Mouse (Mus musculus) embryonic facial prominence, embryonic 13.5 days (tissue): Measurements from ENCODE around the gene Wdr74. TPM values are rescaled to one million over a fixed set of nuclear protein-coding genes. Genes with fewer than 3 reads are reported as not detected.

Experiments used
- ATAC-seq: fragments of 200-750 bp; cut with Nextera tagmentation; 2 replicates; pipeline ENCODE4 v1.8.0; 2017; ENCODE audit warnings: low read depth; ENCODE audit not compliant: insufficient number of reproducible peaks, insufficient read depth, low FRiP score, low TSS enrichment
- H3K27ac ChIP-seq: fragments of 300-500 bp; sonication (generic); 2 replicates; pipeline ENCODE4 v1.5.1; 2015; ENCODE audit warnings: moderate library complexity, mild to moderate bottlenecking, inconsistent platforms
- H3K27me3 ChIP-seq: fragments of 300-500 bp; sonication (generic); 2 replicates; pipeline ENCODE4 v1.6.1; 2015; ENCODE audit warnings: mild to moderate bottlenecking, inconsistent platforms
- H3K36me3 ChIP-seq: fragments of 300-500 bp; sonication (generic); 2 replicates; pipeline ENCODE4 v1.6.1; 2015; ENCODE audit warnings: mild to moderate bottlenecking, inconsistent platforms
- H3K4me1 ChIP-seq: fragments of 300-500 bp; sonication (generic); 2 replicates; pipeline ENCODE4 v1.6.1; 2015; ENCODE audit warnings: inconsistent platforms
- H3K4me2 ChIP-seq: fragments of 300-500 bp; sonication (generic); 2 replicates; pipeline ENCODE4 v1.6.1; 2015; ENCODE audit warnings: moderate library complexity, mild to moderate bottlenecking, inconsistent platforms
- H3K4me3 ChIP-seq: fragments of 300-500 bp; sonication (generic); 2 replicates; pipeline ENCODE4 v1.5.1; 2015; ENCODE audit warnings: mild to moderate bottlenecking, inconsistent platforms
- H3K9ac ChIP-seq: fragments of 300-500 bp; sonication (generic); 2 replicates; pipeline ENCODE4 v1.6.1; 2015; ENCODE audit warnings: mild to moderate bottlenecking, inconsistent platforms
- H3K9me3 ChIP-seq: fragments of 300-500 bp; sonication (generic); 2 replicates; pipeline ENCODE4 v1.6.1; 2016; ENCODE audit warnings: inconsistent platforms
- WGBS: fragments of 180-500 bp; shearing (Covaris S2); methylation state at CpG from one replicate; pipeline ENCODE4 v1.1.7; 2015; ENCODE audit warnings: mixed read lengths; 5-methylcytosine and 5-hydroxymethylcytosine counted together
- microRNA-seq: library from miRNA; unstranded; fragments of <30 nt; microRNA quantifications from one replicate; pipeline ENCODE4, GENCODE M21; 2016
- polyA plus RNA-seq: library from polyadenylated mRNA; unstranded; fragments of >200 nt; fragmentation: Nextera tagmentation; extraction: Ambion mirVana; gene quantifications from 2 replicates; pipeline ENCODE4 v1.2.1, GENCODE M21; 2015

Gene Wdr74
- polyA plus RNA-seq, 1 experiment from 2014 or later = 100 TPM

DNA sequence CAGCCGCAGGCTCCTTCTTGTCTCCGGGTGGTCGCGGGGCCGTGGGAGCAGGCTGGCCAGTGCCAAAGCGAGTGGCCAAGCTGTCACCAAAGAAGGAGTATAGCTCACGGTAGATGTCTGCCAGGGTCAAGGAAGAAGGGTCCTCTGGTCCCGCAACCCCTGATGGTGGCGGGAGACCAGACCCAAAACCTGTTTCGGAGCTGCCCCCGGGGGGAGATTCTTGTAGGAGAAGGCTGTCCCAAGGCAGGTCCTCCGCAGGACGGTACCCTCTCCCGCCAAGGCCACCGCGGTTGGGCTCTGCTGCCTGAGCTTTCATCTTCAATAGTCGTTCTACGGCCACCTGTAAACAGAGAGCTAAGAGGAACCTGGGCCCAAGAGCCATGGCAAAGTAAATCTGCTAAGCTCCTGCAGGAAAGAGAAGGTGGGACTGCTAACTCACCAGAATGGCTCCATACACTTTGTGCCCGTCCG, 39.4 kb downstream of the Wdr74 start:
- peak overlapping the region; percentile 97 for H3K4me2 ChIP-seq
- no peaks in the 10 kb centered on the region for H3K27me3 ChIP-seq
- peak overlapping the region; percentile 94 for H3K9ac ChIP-seq
- peaks cover 31% of the 10 kb centered on the region for H3K4me1 ChIP-seq
- H3K36me3 ChIP-seq = peaks cover 48% of the 10 kb centered on the region
- H3K4me3 ChIP-seq = peak overlapping the region; percentile 71
- H3K27ac ChIP-seq = peak overlapping the region; percentile 98
- peak; percentile 5; the same call in 1 of the 2 replicates for ATAC-seq
- no peaks in the 10 kb centered on the region for H3K9me3 ChIP-seq
- WGBS = 3% methylated on average over 20 of the region's 20 CpGs

DNA sequence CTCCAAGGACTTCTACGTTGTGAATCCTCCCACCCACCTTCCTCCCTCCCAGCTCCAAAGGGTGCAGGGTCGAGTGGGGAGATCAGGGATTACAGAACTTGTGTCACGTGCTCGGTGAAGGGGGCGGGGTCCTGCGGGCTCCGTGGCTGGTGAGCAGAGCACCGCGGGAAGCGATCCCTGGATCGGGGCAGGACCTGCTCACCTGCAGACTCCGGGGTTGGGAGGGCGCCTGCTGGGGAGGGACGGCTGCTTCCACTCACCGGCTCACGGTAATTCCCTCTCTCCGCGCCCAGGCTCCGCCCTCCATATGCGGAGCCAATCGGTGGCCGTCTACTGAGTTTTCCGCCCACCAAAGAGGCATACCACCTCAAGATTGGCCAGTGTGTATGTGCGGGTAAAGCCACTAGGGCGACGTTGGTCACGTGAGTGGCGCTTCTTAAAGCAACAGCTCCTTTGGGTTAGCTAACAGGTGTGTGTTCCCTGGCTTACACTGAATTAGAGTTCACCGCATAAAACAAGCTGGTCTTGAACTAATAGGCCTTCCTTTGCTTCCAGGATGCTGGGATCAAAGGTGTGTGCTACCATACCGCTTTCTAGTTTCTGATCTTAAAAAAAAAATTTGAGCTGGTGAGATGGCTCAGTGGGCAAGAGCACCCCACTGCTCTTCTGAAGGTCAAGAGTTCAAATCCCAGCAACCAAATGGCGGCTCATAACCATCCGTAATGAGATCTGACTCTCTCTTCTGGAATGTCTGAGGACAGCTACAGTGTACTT, 50.6 kb downstream of the Wdr74 start, which contains the start of gene Taf6l:
Taf6l (minus strand) TSS at position 410 of the 774 bp plus-strand sequence.
- peak; percentile 99 for ATAC-seq
- Histone ChIP-seq H3K27me3 (no peaks in the 10 kb centered on the region), H3K36me3 (peaks cover 32% of the 10 kb centered on the region), H3K9me3 (no peaks in the 10 kb centered on the region), H3K4me1 (peaks cover 7% of the 10 kb centered on the region), H3K4me2 (peak within 1 kb of the TSS; percentile 62), H3K9ac (peak within 1 kb of the TSS; percentile 73), H3K27ac (peak within 1 kb of the TSS; percentile 86), H3K4me3 (peak within 1 kb of the TSS; percentile 76)
- under 1% methylated on average over 32 of the region's 32 CpGs for WGBS

DNA sequence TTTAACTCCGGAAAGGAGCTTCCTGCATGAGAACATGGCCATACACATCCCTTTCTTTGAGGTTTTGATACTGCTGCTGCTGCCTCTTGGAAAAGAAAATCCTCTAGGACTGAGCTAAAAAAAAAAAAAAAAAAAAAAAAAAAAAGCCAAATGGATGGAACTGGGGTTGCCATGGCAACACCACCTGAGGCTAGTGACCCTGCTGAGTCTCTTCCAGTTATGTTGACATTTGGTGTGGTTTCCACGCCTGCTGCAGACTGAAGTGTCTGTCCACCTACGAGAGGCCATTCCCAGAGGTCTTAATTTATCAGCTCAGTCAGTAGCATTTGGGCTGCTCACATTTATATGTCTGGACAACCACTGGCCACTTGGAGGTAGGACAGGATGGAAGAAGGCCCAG, 52.9 kb downstream of the Wdr74 start:
- Histone ChIP-seq H3K4me3 (no peak overlapping the region), H3K9me3 (no peaks in the 10 kb centered on the region), H3K36me3 (peaks cover 29% of the 10 kb centered on the region), H3K4me1 (peaks cover 7% of the 10 kb centered on the region), H3K27ac (no peak overlapping the region), H3K27me3 (no peaks in the 10 kb centered on the region), H3K4me2 (no peak overlapping the region), H3K9ac (no peak overlapping the region)
- WGBS = 21% methylated on average over 3 of the region's 3 CpGs
- no peak for ATAC-seq

DNA sequence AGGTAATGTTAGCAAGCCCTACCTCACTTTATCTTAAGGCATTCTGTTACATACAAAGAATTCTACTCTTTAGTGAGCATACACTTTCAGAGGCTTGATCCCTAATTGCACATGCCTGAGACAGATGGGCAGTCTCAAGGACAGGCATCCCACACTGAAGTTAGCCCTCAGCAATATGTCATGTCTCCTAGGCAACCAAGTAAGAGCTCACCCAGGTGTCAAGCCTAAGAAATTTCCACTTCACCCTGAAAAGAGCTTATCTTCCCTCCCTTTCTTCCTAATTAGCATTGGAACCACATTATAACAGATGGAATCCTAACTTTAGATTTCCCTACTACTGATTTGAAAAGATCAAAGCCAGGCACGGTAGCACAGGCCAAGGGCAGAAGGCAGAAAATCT, 53.5 kb downstream of the Wdr74 start:
- Histone ChIP-seq H3K4me3 (no peak overlapping the region), H3K36me3 (peaks cover 31% of the 10 kb centered on the region), H3K27me3 (no peaks in the 10 kb centered on the region), H3K4me1 (peaks cover 7% of the 10 kb centered on the region), H3K9me3 (no peaks in the 10 kb centered on the region), H3K27ac (no peak overlapping the region), H3K4me2 (no peak overlapping the region), H3K9ac (no peak overlapping the region)
- ATAC-seq = no peak
- 44% methylated on average over 1 of the region's 1 CpGs for WGBS

DNA sequence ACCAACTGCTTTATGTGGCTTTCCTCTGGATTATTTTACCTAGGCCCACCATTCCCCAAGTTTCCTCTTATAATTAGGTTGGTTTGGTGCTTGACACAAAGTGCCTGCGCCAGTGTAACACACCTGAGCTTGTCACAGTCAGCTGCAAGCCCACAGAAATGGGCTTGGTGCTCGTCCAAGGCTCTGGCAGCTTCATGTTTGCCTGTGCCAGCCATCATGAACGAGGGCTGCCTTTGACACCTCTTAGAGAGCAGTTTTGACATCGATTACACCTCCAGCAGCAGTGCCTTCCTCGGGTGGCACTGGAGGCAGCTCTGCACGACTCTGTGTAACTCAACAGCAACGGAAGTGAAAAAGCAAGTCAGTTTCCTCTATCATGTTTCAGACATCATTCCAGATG, 54.5 kb downstream of the Wdr74 start:
- H3K4me1 ChIP-seq = peaks cover 5% of the 10 kb centered on the region
- H3K27ac ChIP-seq = no peak overlapping the region
- no peak for ATAC-seq
- WGBS = 80% methylated on average over 7 of the region's 7 CpGs
- 0 out of 2 replicates have a peak overlapping the region, but pooled peaks have one; percentile 2 for H3K9ac ChIP-seq
- H3K4me2 ChIP-seq = no peak overlapping the region
- no peaks in the 10 kb centered on the region for H3K9me3 ChIP-seq
- H3K36me3 ChIP-seq = peaks cover 41% of the 10 kb centered on the region
- H3K4me3 ChIP-seq = no peak overlapping the region
- no peaks in the 10 kb centered on the region for H3K27me3 ChIP-seq

Small RNAs within 50 kb of the gene (microRNA-seq; reads per million reads assigned to microRNA genes)
- gene Mir6992 = not detected

Other genes starting within 250 kb of the Wdr74 start
- not detected in 2 replicates for gene Slc22a8, start 144.6 kb upstream of the Wdr74 start, polyA plus RNA-seq
- 0.08 and 0.12 TPM in 2 replicates for gene Slc22a6, start 117.8 kb upstream of the Wdr74 start, polyA plus RNA-seq
- gene Chrm1, start 72.0 kb upstream of the Wdr74 start, polyA plus RNA-seq = 0.66 and 1.4 TPM in 2 replicates
- gene Slc3a2, start 12.5 kb upstream of the Wdr74 start, polyA plus RNA-seq = 99.9 and 116 TPM in 2 replicates
- gene 1700092M07Rik, start 4.9 kb downstream of the Wdr74 start, polyA plus RNA-seq = 2.2 and 2.7 TPM in 2 replicates
- 182 and 184 TPM in 2 replicates for gene Stx5a, start 5.6 kb downstream of the Wdr74 start, polyA plus RNA-seq
- 199 and 230 TPM in 2 replicates for gene Nxf1, start 21.2 kb downstream of the Wdr74 start, polyA plus RNA-seq
- 211 and 227 TPM in 2 replicates for gene Tmem223, start 35.2 kb downstream of the Wdr74 start, polyA plus RNA-seq
- gene Tmem179b, start 38.6 kb downstream of the Wdr74 start, polyA plus RNA-seq = 67.6 and 76.1 TPM in 2 replicates
- 28.5 and 35.6 TPM in 2 replicates for gene Taf6l, start 50.6 kb downstream of the Wdr74 start, polyA plus RNA-seq
- gene Polr2g, start 62.8 kb downstream of the Wdr74 start, polyA plus RNA-seq = 175 and 178 TPM in 2 replicates
- gene Zbtb3, start 66.7 kb downstream of the Wdr74 start, polyA plus RNA-seq = 5.5 and 6.0 TPM in 2 replicates
- 78.7 and 82.9 TPM in 2 replicates for gene Ttc9c, start 83.5 kb downstream of the Wdr74 start, polyA plus RNA-seq
- 7.4 and 7.6 TPM in 2 replicates for gene Hnrnpul2, start 84.2 kb downstream of the Wdr74 start, polyA plus RNA-seq
- gene AC129217.1, start 93.9 kb downstream of the Wdr74 start, polyA plus RNA-seq = not detected in 2 replicates
- gene Bscl2, start 101.6 kb downstream of the Wdr74 start, polyA plus RNA-seq = 52.6 and 53.3 TPM in 2 replicates
- gene Gng3, start 103.4 kb downstream of the Wdr74 start, polyA plus RNA-seq = 10.4 and 10.6 TPM in 2 replicates
- gene Lrrn4cl, start 114.9 kb downstream of the Wdr74 start, polyA plus RNA-seq = 0.65 and 0.74 TPM in 2 replicates
- gene Ubxn1, start 135.7 kb downstream of the Wdr74 start, polyA plus RNA-seq = 184 and 189 TPM in 2 replicates
- 64.2 and 72.3 TPM in 2 replicates for gene Uqcc3, start 145.1 kb downstream of the Wdr74 start, polyA plus RNA-seq
- 56.0 and 91.0 TPM in 2 replicates for gene Lbhd1, start 147.9 kb downstream of the Wdr74 start, polyA plus RNA-seq
- not detected in 2 replicates for gene Gm49403, start 148.1 kb downstream of the Wdr74 start, polyA plus RNA-seq
- 84.9 and 90.0 TPM in 2 replicates for gene 1810009A15Rik, start 153.0 kb downstream of the Wdr74 start, polyA plus RNA-seq
- not detected in 2 replicates for gene Gm49416, start 153.1 kb downstream of the Wdr74 start, polyA plus RNA-seq
- gene Ints5, start 157.2 kb downstream of the Wdr74 start, polyA plus RNA-seq = 36.7 and 42.6 TPM in 2 replicates
- 107 and 108 TPM in 2 replicates for gene Ganab, start 162.2 kb downstream of the Wdr74 start, polyA plus RNA-seq
- gene B3gat3, start 184.5 kb downstream of the Wdr74 start, polyA plus RNA-seq = 44.7 and 54.6 TPM in 2 replicates
- gene Rom1, start 193.5 kb downstream of the Wdr74 start, polyA plus RNA-seq = 2.7 and 3.3 TPM in 2 replicates
- 32.3 and 32.8 TPM in 2 replicates for gene Eml3, start 193.7 kb downstream of the Wdr74 start, polyA plus RNA-seq
- 187 and 189 TPM in 2 replicates for gene Mta2, start 206.0 kb downstream of the Wdr74 start, polyA plus RNA-seq
- 33.6 and 34.5 TPM in 2 replicates for gene Tut1, start 218.0 kb downstream of the Wdr74 start, polyA plus RNA-seq
- gene Eef1g, start 231.2 kb downstream of the Wdr74 start, polyA plus RNA-seq = 481 and 529 TPM in 2 replicates